Mouse (Mus musculus) erythroblast, adult 5-6 weeks (primary cell): ENCODE results near the gene Acacb. TPM values are rescaled to one million over a fixed set of nuclear protein-coding genes. Genes with fewer than 3 reads are reported as not detected.

Source experiments
- ATAC-seq: replicated peaks from 2 replicates; pipeline ENCODE4 v1.8.0; 2016; ENCODE audit warnings: moderate number of reproducible peaks, mild to moderate bottlenecking, moderate TSS enrichment, inconsistent platforms; ENCODE audit not compliant: poor library complexity, low FRiP score, severe bottlenecking
- total RNA-seq, 2 experiments: library from RNA; stranded (forward) in 1 of 2; stranded (reverse) in 1 of 2; fragments of 150-400 nt in 1 of 2; fragments of 200-764, 138-1000 nt in 1 of 2; gene quantifications; 2 replicates each; pipeline versions ENCODE4 v1.2.3 to v1.2.4; 2015 to 2017; ENCODE audit warnings: low replicate concordance in 2 of 2

Acacb gene
- total RNA-seq, 2 experiments from 2014 or later, result not detected

- no peak for ATAC-seq
Measured at GRCm38 (mm10) chr5:114132841-114133240, 13.5 kb upstream of the Acacb start.

- ATAC-seq, result no peak
Measured at GRCm38 (mm10) chr5:114134091-114134534, 12.2 kb upstream of the Acacb start.

- no peak for ATAC-seq
Measured at GRCm38 (mm10) chr5:114135516-114135915, 10.8 kb upstream of the Acacb start.

- ATAC-seq, result no peak
Measured at GRCm38 (mm10) chr5:114137481-114138276, 8.7 kb upstream of the Acacb start.

GRCm38 (mm10) chr5:114138277-114139164 is 7.8 kb upstream of the Acacb start:
- no peak for ATAC-seq

DNA sequence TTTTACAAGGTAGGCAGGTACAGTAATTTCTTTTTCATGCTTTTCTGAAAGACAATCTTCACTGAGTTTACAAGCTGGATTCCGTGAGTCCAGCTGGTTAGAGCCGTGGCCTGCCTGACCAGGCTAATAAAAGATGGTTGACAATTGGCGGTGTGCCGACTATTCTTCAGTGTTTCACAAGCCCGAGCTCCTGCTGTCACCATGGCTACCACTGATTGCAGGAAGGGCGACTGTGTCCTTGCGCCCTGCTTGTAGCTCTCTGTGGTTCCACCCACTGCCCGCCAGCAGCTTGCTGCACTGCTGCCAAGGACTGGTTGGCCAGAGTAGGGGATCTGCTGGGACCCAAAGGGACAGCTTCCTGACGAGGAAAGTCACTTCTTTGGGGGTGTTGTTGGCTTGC is 7.2 kb upstream of the Acacb start:
- no peak for ATAC-seq

DNA sequence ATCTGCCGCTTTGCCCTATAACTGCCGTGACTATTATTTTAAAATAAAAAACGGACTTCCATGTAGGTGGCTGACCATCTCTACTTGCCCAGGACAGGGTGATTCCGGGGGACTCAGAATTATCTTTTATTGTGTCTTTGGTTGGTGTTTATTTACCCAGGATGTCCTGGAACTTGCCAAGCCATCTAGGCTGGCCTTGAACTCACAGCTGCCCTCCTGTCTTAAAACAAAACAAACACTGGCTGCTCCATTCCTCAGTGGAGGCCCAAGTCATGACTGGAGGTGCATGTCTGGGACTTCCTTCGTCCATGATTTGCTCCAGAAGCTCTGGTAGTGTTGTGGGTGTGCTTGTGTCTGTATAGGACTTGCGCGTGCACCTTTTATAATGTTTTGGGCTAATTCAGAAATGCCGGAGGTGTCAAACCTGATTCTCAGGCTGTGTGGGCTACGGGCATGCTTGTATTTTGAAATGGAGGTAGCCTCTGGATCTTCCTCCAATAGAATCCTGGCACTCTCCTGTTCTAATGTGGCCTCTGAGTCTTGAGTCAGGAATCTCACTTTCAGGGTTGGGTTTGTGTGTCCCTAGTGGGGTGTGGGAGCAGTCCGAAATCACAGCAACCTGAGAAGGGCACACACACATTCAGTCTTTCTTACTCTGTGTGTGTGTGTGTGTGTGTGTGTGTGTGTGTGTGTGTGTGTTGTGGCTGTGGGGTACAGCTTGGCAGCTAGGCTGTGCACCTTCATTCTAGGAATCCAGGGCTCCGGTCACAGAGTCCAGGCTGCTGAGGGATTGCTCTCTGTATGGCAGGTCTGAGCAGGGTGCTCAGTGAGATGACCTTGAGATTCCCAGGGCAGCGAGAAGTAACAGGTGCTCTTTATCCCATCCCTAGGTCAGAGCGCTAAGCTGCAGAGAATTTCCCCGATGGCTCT is 973 bp downstream of the Acacb start:
- ATAC-seq, result no peak

DNA sequence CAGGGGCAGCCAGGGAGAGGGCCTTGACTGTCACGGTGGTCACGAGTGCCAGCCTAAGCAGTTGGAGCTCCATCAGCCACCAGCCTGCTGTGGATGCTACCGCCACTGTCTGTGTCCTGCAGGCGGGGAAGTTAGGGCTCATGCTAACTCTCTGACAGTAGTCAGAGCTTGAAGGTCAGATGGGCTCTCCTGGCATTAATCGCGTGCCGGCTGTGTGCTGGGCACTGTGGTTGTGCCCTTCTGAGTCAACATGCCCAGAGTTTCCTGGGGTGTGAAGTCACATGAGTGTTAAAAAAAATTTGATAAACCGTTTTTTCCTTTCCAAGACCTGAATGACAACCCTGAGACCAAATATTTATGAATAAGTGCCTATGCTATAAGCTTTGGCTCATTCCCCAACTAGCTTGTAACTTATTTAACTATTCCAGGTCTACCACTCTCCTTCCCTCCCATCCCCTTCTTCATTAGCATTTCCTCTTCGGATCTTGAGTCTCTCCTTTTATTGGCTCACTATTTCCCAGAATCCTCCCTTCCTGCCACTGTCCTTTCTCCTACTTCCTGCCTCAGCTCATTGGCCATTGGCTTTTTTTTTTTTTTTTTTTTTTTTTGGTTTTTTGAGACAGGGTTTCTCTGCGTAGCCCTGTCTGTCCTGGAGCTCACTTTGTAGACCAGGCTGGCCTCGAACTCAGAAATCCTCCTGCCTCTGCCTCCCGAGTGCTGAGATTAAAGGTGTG is 6.2 kb downstream of the Acacb start:
- ATAC-seq, result no peak

GRCm38 (mm10) chr5:114153490-114153889 is 7.2 kb downstream of the Acacb start:
- ATAC-seq, result no peak

DNA sequence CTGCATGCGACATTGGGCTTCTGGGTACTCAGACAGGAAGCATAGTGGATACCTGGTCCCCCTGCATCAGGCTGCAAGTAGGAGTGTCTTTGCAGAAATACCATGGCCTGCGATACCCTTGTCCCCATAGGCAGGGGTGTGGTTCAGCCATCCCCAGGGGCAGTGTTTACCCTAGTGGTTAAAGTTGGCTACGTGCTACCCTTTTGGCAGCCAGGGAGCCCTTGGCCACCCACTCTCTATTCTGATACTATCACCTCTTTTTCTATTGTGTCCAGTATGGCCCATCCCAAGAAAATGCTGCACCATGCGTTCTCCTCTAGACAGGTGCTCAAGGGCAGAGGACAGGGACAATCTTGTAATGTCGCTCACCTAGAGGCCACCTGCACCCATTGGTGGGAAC is 8.4 kb downstream of the Acacb start:
- no peak for ATAC-seq

- no peak for ATAC-seq
Measured at GRCm38 (mm10) chr5:114155168-114155933, 9.0 kb downstream of the Acacb start.

- no peak for ATAC-seq
Measured at GRCm38 (mm10) chr5:114157236-114157635, 10.9 kb downstream of the Acacb start.

GRCm38 (mm10) chr5:114161424-114161823 is 15.1 kb downstream of the Acacb start:
- ATAC-seq, result no peak

GRCm38 (mm10) chr5:114162106-114162815 is 15.9 kb downstream of the Acacb start:
- ATAC-seq, result no peak

GRCm38 (mm10) chr5:114163117-114163696 is 16.9 kb downstream of the Acacb start:
- no peak for ATAC-seq

DNA sequence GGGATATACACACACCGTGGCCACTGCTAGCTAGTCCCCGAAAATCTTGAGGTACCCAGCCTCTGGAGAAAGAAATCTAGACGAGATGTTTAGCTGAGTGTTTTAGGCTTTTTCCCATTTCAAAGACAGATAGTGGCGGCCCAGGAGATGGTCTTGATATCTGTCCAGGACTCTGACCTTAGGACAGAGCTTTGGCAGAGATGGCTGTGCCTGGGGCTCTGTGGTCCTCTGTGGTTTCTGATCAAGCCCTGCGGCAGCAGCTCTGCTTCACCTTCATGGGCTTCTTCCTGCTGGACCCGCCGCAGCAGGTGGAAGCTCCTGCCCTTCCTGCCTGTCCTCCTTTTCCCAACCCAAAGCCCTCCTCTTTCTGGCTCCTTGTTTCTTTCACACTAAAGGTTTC is 24.0 kb downstream of the Acacb start:
- ATAC-seq, result no peak

DNA sequence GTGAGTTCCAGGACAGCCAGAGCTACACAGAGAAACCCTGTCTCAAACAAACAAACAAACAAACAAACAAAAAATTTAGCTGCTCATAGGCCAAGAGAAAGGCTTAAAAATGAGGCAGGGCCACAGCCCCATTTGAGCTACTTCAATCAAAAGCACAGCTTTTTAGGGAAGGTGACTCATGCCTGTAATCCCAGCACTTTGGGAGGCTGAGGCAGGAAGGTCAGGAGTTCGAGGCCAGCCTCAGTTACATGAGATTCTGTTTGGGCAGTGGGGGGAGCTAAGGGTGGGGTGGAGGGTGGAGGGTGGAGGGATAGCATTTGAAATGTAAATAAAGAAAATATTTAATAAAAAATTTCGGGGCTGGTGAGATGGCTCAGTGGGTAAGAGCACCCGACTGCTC is 26.6 kb downstream of the Acacb start:
- ATAC-seq, result peak; percentile 80; the same call in 1 of the 2 replicates
